Mouse (Mus musculus) liver, postnatal 0 days (tissue): ENCODE measurements at regions not wholly inside any gene's neighbourhood (a gene's known extent, or its start where the extent isn't known, plus 50 kb on each side); places are given as distances from the start of the nearest gene placed in this dataset.

Source experiments
- CTCF ChIP-seq: sonication (generic); IDR thresholded peaks from 2 replicates; pipeline ENCODE4 v1.5.1; 2016; ENCODE audit warnings: antibody characterized with exemption, low read depth
- EP300 ChIP-seq: IDR thresholded peaks from 2 replicates; pipeline ENCODE4 v1.6.1; 2016; ENCODE audit warnings: antibody characterized with exemption, low read depth, mild to moderate bottlenecking

GRCm38 (mm10) chr10:123840061-123840751, 576.4 kb downstream of the Fam19a2 start:
- TF ChIP-seq CTCF (no peak), EP300 (no peak)
